Mouse (Mus musculus): ENCODE measurements around the gene Fv1.

Fv1 gene

GRCm38 (mm10) chr4:147887277-147887676 is 18.5 kb downstream of the Fv1 start:
- no peak for DNase-seq

GRCm38 (mm10) chr4:147888237-147888636 is 19.5 kb downstream of the Fv1 start:
- no peak for DNase-seq

GRCm38 (mm10) chr4:147890341-147890740 is 21.6 kb downstream of the Fv1 start:
- peak; percentile 54 for DNase-seq

GRCm38 (mm10) chr4:147895815-147896330 is 27.1 kb downstream of the Fv1 start:
- no peak for DNase-seq

GRCm38 (mm10) chr4:147896411-147896810 is 27.6 kb downstream of the Fv1 start:
- DNase-seq, result no peak

GRCm38 (mm10) chr4:147897348-147897747 is 28.6 kb downstream of the Fv1 start:
- no peak for DNase-seq

GRCm38 (mm10) chr4:147900452-147900851 is 31.7 kb downstream of the Fv1 start:
- peak; percentile 41 for DNase-seq

- peak; percentile 38 for DNase-seq
Observed at GRCm38 (mm10) chr4:147902906-147903500, 34.2 kb downstream of the Fv1 start.

- DNase-seq, result no peak
Observed at GRCm38 (mm10) chr4:147903601-147904000, 34.8 kb downstream of the Fv1 start.

GRCm38 (mm10) chr4:147904313-147905089 is 35.7 kb downstream of the Fv1 start, which contains the start of gene Mfn2:
Mfn2 (minus strand) TSS chr4:147904704.
- DNase-seq, result peak; percentile 91

- no peak for DNase-seq
Observed at GRCm38 (mm10) chr4:147905090-147905659, 36.4 kb downstream of the Fv1 start.

- DNase-seq, result no peak
Observed at GRCm38 (mm10) chr4:147906230-147906629, 37.5 kb downstream of the Fv1 start.

- DNase-seq, result no peak
Observed at GRCm38 (mm10) chr4:147909486-147909885, 40.7 kb downstream of the Fv1 start.

GRCm38 (mm10) chr4:147918459-147919121 is 49.8 kb downstream of the Fv1 start:
- peak; percentile 41 for DNase-seq

Measured in kidney, adult 11 months (tissue).